Mouse (Mus musculus) G1E (cell line): ENCODE results near the gene Esrra. TPM values are rescaled to one million over a fixed set of nuclear protein-coding genes. Genes with fewer than 3 reads are reported as not detected.

ENCODE experiments used
- ATAC-seq: 2 replicates; pipeline ENCODE4 v1.8.0; 2016; ENCODE audit warnings: mild to moderate bottlenecking; ENCODE audit not compliant: insufficient number of reproducible peaks, poor library complexity, low FRiP score, severe bottlenecking; ENCODE audit errors: extremely low read depth
- DNase-seq: peaks from one replicate; pipeline ENCODE4 v3.0.0; 2012; ENCODE audit warnings: low spot score
- H3K27me3 ChIP-seq: 2 replicates; pipeline ENCODE4 v1.6.1; 2012; ENCODE audit warnings: mild to moderate bottlenecking, low read length, inconsistent platforms; ENCODE audit not compliant: insufficient read depth
- H3K36me3 ChIP-seq: replicated peaks from 2 replicates; pipeline ENCODE3; 2012; ENCODE audit warnings: mild to moderate bottlenecking, inconsistent platforms
- H3K4me1 ChIP-seq: 2 replicates; pipeline ENCODE4 v1.6.1; 2012; ENCODE audit warnings: low read depth, low read length, inconsistent platforms, mixed read lengths; ENCODE audit not compliant: insufficient read depth
- H3K4me3 ChIP-seq: 2 replicates; pipeline ENCODE4 v1.5.1; 2012; ENCODE audit warnings: low read depth, mild to moderate bottlenecking, inconsistent platforms, low read length, moderate library complexity, mixed read lengths
- H3K9me3 ChIP-seq: replicated peaks from 2 replicates; pipeline ENCODE4 v1.6.1; 2012; ENCODE audit warnings: inconsistent platforms
- CTCF ChIP-seq: IDR thresholded peaks from 2 replicates; pipeline ENCODE4 v1.5.1; 2012; ENCODE audit warnings: low read depth, low read length, inconsistent platforms, mixed read lengths
- GATA1 ChIP-seq: IDR thresholded peaks from 2 replicates; pipeline ENCODE4 v1.6.1; 2012; ENCODE audit warnings: borderline replicate concordance, low read length, inconsistent platforms, mixed read lengths
- GATA2 ChIP-seq: IDR thresholded peaks from 2 replicates; pipeline ENCODE4 v1.6.1; 2012; ENCODE audit warnings: low read depth, low read length, inconsistent platforms, borderline replicate concordance
- POLR2AphosphoS5 ChIP-seq: IDR thresholded peaks from 2 replicates; pipeline ENCODE4 v1.6.1; 2012; ENCODE audit warnings: low read depth, low read length, inconsistent platforms; ENCODE audit not compliant: insufficient replicate concordance
- TAL1 ChIP-seq: conservative IDR thresholded peaks from 2 replicates; pipeline ENCODE4 v1.6.1; 2012; ENCODE audit warnings: low read depth, low read length, inconsistent platforms, mixed read lengths
- polyA plus RNA-seq: library from polyadenylated mRNA; stranded (reverse); fragments of >175 nt; gene quantifications from 2 replicates; pipeline ENCODE4 v1.2.3, GENCODE M21; 2012
- total RNA-seq, 2 experiments: library from RNA; stranded (forward) in 1 of 2; stranded (reverse) in 1 of 2; fragments of 200-1000 nt in 1 of 2; fragments of >200 nt in 1 of 2; fragmentation: Nextera tagmentation in 1 of 2; gene quantifications; 2 replicates each; pipeline ENCODE4 v1.2.3; 2014 to 2017

Gene Esrra
- total and polyA plus RNA-seq, 3 experiments = 10.0 to 42.6 (median 21.1) TPM

DNA sequence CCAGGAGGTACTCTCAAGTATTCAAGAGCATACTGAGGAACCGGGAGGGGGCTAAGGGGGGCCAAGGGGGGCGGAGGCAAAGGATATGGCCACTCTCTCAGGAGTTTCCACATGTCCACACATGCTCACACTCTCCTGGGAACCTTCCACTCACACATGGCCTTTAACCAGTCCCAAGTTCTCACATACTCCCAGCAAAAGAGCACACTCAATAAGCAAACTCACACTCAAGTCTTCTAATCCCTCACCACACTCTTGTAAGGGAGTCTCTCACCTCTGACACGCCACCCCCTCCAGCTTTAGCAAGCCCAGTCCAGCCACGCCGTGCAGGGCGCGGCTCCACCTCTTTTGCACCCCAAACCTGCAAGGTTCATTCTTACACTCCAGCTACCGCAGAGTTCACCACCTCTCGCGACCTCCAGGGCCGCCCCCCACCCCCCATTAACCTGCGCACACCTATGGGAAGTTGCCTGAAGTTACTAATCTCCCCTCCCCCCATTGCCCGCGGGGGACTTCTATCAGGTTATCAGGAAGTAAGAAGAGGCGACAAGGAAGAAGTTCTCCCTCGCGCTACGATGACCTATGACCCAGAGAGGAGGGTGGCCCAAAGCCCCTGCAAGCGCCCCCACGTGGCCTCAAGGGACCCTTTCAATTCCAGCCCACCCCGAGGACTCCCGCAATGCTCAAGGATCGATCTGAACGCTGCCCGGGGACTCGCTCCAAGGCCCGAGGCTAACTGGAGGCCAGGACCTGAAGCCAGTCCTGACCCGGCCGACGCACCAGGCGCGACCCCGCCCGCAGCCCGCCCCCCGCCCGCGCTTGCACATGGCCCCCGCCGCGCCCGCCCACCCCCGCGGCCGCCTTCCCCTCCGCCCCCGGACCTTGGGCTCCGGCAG lies 624 bp downstream of the Esrra start:
- H3K4me1 ChIP-seq = peaks cover 52% of the 10 kb centered on the region
- H3K27me3 ChIP-seq = peaks cover 14% of the 10 kb centered on the region
- peaks cover 43% of the 10 kb centered on the region for H3K36me3 ChIP-seq
- H3K4me3 ChIP-seq = peak overlapping the region; percentile 76
- DNase-seq (peak; percentile 58), ATAC-seq (no peak)
- TF ChIP-seq CTCF (0 out of 2 replicates have a peak, but pooled peaks have one; percentile 3), GATA2 (no peak)
- H3K9me3 ChIP-seq = no peaks in the 10 kb centered on the region

DNA sequence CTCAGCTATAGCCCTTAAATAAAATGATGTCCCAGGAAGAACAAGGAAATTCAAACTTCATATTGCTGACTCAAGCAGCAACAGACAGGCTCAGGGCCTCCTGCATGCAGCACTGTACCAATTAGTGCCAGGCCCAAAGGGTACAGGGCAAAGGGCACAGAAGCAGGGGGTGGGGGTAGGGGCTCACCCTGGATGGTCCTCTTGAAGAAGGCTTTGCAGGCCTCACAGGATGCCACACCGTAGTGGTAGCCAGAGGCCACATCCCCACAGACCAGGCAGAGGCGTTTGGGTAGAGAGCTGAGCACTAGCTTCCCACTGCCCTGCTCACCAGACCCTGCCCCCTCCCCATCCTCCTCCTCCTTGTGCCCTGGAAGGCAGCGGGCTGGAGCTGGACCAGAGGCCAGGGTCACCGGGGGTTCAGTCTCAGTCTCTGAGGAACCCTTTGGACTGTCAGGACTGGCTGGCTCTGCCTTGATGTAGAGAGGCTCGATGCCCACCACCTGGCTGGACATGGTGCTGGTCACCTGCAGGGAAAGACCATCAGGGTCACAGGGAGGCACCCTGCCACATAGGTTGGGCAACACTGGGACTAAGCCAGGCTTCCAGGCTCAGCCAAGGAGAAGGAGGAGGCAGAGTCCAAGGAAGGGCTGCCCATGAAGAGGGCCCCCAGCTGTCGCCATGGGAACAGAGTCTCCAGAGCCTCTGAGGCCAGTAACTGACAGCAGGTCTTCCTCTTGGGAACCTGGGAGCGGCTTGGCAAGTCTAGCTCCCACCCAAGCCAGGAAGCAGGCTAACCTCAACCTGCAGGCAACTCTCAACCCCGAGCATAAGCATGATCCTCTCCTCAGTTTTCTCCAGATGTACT lies 1.5 kb downstream of the Esrra start:
- no peak for ATAC-seq
- Histone ChIP-seq H3K36me3 (peaks cover 52% of the 10 kb centered on the region), H3K9me3 (no peaks in the 10 kb centered on the region), H3K27me3 (peaks cover 5% of the 10 kb centered on the region; the same call in 1 of the 2 replicates), H3K4me3 (peak overlapping the region; percentile 76), H3K4me1 (peaks cover 59% of the 10 kb centered on the region)
- TF ChIP-seq CTCF (no peak), POLR2AphosphoS5 (no peak), GATA2 (no peak), TAL1 (no peak), GATA1 (no peak)
- no peak for DNase-seq

DNA sequence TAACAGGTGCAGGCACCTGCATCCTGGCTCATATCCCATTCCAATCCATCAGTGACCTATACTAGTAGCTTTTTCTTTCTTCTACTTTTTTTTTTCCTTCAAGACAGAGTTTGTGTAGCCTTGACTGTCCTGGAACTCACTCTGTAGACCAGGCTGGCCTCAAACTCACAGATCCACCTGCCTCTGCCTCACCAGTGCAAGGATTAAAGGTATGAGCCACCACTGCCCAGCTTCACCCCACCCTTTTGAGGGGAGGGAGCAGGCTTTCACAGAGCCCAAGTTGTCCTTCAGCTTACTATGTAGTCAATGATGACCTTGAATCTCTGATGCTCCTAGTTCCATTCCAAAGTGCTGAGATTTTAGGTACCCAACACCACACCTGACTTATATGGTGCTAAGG lies 2.2 kb downstream of the Esrra start:
- ATAC-seq = no peak

DNA sequence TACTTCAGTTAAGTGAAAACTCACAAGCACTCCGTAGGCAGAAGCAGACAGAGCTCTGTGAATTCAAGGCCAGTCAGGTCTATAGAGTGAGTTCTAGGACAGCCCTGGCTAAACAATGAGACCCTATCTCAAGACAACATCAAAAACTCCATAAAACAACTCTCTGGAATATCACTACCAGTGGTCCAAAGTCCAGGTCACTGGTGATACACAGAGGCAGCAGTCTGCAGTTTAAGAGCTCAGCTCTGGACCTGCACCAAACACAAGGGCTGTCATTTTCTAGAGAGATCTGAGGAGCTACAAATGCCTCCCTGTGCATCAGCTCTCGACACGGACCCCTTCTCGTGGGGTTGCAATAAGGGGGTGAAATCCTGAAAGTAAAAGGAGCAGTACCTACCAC lies 3.3 kb downstream of the Esrra start:
- no peak for DNase-seq
- Histone ChIP-seq H3K27me3 (no peaks in the 10 kb centered on the region), H3K36me3 (peaks cover 68% of the 10 kb centered on the region), H3K4me1 (peaks cover 60% of the 10 kb centered on the region), H3K9me3 (no peaks in the 10 kb centered on the region), H3K4me3 (no peak overlapping the region)
- TF ChIP-seq GATA1 (no peak), CTCF (no peak), TAL1 (no peak), GATA2 (no peak), POLR2AphosphoS5 (no peak)
- no peak for ATAC-seq

More for the DNA sequence above, 2.2 kb downstream of the Esrra start:
- Histone ChIP-seq H3K27me3 (no peaks in the 10 kb centered on the region), H3K36me3 (peaks cover 57% of the 10 kb centered on the region), H3K4me3 (no peak overlapping the region), H3K9me3 (no peaks in the 10 kb centered on the region), H3K4me1 (peaks cover 56% of the 10 kb centered on the region)
- DNase-seq = no peak
- TF ChIP-seq TAL1 = no peak
- no peak for TF ChIP-seq GATA1
- TF ChIP-seq GATA2 = no peak
- TF ChIP-seq CTCF = no peak
- TF ChIP-seq POLR2AphosphoS5 = no peak

DNA sequence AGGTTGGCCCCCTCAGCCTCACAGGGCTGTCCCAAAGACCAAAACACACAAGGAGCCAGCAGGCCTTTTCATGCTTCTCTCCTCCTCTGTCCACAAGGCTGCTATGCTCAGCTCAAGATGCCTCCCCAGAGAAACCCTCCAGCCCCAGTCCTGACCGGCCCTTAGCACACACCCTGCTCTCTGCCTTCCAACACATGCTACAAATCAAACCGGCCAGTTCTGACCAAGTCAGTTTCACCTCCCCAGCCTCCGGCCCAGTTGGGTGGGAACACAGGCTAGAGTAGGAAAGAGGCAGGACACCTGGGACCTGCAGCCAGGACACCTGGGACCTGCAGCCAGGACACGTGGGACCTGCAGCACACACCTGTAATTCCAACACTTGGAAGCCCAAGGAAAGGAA lies 5.1 kb downstream of the Esrra start:
- no peak overlapping the region for H3K4me3 ChIP-seq
- DNase-seq = no peak
- no peak for ATAC-seq
- H3K9me3 ChIP-seq = no peaks in the 10 kb centered on the region
- H3K4me1 ChIP-seq = peaks cover 65% of the 10 kb centered on the region
- peaks cover 87% of the 10 kb centered on the region for H3K36me3 ChIP-seq
- no peaks in the 10 kb centered on the region for H3K27me3 ChIP-seq
- no peak for TF ChIP-seq GATA2
- TF ChIP-seq POLR2AphosphoS5 = no peak
- no peak for TF ChIP-seq CTCF
- TF ChIP-seq GATA1 = no peak
- no peak for TF ChIP-seq TAL1

DNA sequence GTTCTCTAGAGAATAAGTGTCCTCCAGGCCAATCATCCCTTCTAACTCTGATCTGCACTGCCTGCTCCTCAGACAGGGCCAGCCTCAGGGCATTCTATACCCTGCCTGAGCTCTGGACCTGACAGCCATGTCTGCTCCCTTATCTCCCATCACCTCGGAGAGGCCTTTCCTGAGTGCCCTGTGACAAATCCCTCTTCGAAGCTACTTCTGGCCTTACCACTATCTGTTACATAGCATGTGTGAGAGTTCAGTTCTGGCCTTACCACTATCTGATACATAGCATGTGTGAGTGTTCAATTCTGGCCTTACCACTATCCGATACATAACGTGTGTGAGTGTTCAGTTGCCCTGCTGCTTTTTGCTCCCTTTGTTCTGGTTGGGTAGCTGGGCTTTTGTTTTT lies 6.3 kb downstream of the Esrra start:
- H3K36me3 ChIP-seq = peaks cover 94% of the 10 kb centered on the region
- no peak for DNase-seq
- no peak for ATAC-seq
- no peaks in the 10 kb centered on the region for H3K27me3 ChIP-seq
- no peak overlapping the region for H3K4me3 ChIP-seq
- TF ChIP-seq POLR2AphosphoS5 (no peak), TAL1 (no peak), CTCF (no peak), GATA1 (no peak), GATA2 (no peak)
- H3K9me3 ChIP-seq = no peaks in the 10 kb centered on the region
- peaks cover 63% of the 10 kb centered on the region for H3K4me1 ChIP-seq
